Mouse (Mus musculus): Measurements from ENCODE around the gene Gpc5.

- TF ChIP-seq CTCF (IDR thresholded peaks at IDR 0.05; ENCODE audit: control insufficient read depth, insufficient read depth, insufficient replicate concordance, low read depth, low read length) (no peak), POLR2A (IDR thresholded peaks at IDR 0.05; ENCODE audit: control insufficient read depth, low read depth, low read length) (no peak)
Measured at GRCm38 (mm10) chr14:116494285-116494850, 1402.4 kb downstream of the Gpc5 start.
